Mouse (Mus musculus) myocyte (in vitro differentiated cells): ENCODE measurements around the gene Sash1. TPM values are rescaled to one million over a fixed set of nuclear protein-coding genes. Genes with fewer than 3 reads are reported as not detected.

Experiments used
- H3K27me3 ChIP-seq: one replicate; pipeline ENCODE4 v1.6.1; 2011; ENCODE audit not compliant: control insufficient read depth, insufficient read depth, insufficient read length
- H3K36me3 ChIP-seq: one replicate; pipeline ENCODE4 v1.6.1; 2011; ENCODE audit not compliant: control insufficient read depth, insufficient read depth
- H3K4me2 ChIP-seq: one replicate; pipeline ENCODE4 v1.6.1; 2011; ENCODE audit warnings: low read depth, control low read depth
- H3K4me3 ChIP-seq: one replicate; pipeline ENCODE4 v1.5.1; 2011; ENCODE audit warnings: mild to moderate bottlenecking, control low read depth, moderate library complexity
- H3K79me2 ChIP-seq: one replicate; pipeline ENCODE4 v1.6.1; 2011; ENCODE audit not compliant: control insufficient read depth, insufficient read depth
- H3ac ChIP-seq: one replicate; pipeline ENCODE4 v1.6.1; 2011; ENCODE audit not compliant: control insufficient read depth, insufficient read length
- CEBPB ChIP-seq: IDR thresholded peaks from 2 replicates; pipeline ENCODE4 v1.6.1; 2011; ENCODE audit warnings: mild to moderate bottlenecking, moderate library complexity; ENCODE audit not compliant: poor library complexity, insufficient read depth, severe bottlenecking
- E2F4 ChIP-seq: IDR thresholded peaks from one replicate; pipeline ENCODE4 v1.6.1; 2011; ENCODE audit warnings: mild to moderate bottlenecking, control low read depth, moderate library complexity; ENCODE audit not compliant: insufficient read depth
- MAX ChIP-seq: IDR thresholded peaks from one replicate; pipeline ENCODE4 v1.6.1; 2011; ENCODE audit warnings: low read depth, mild to moderate bottlenecking, control low read depth
- MYOD1 ChIP-seq, 3 experiments: IDR thresholded peaks; one replicate each; pipeline ENCODE4 v1.6.1; 2011; ENCODE audit warnings: control low read depth in 2 of 3, low read depth in 2 of 3, mild to moderate bottlenecking in 2 of 3, moderate library complexity in 1 of 3; ENCODE audit not compliant: insufficient read length in 2 of 3, control insufficient read depth in 1 of 3
- MYOG ChIP-seq, 3 experiments: IDR thresholded peaks; one replicate each; pipeline ENCODE4 v1.6.1; 2011; ENCODE audit warnings: control low read depth in 2 of 3, low read depth in 2 of 3, mild to moderate bottlenecking in 2 of 3; ENCODE audit not compliant: insufficient read length in 2 of 3, control insufficient read depth in 1 of 3, insufficient read depth in 1 of 3
- POLR2A ChIP-seq: IDR thresholded peaks from one replicate; pipeline ENCODE4 v1.6.1; 2011; ENCODE audit warnings: low read depth, mild to moderate bottlenecking, control low read depth, moderate library complexity; ENCODE audit not compliant: insufficient read length
- POLR2AphosphoS2 ChIP-seq: IDR thresholded peaks from one replicate; pipeline ENCODE4 v1.6.1; 2011; ENCODE audit warnings: low read depth, control low read depth; ENCODE audit not compliant: insufficient read length
- REST ChIP-seq: IDR thresholded peaks from one replicate; pipeline ENCODE4 v1.6.1; 2011; ENCODE audit warnings: mild to moderate bottlenecking, control low read depth, moderate library complexity; ENCODE audit not compliant: insufficient read depth, insufficient read length
- SRF ChIP-seq: IDR thresholded peaks from one replicate; pipeline ENCODE4 v1.6.1; 2011; ENCODE audit warnings: low read depth; ENCODE audit not compliant: control insufficient read depth, insufficient read length
- TCF12 ChIP-seq: IDR thresholded peaks from one replicate; pipeline ENCODE4 v1.6.1; 2011; ENCODE audit warnings: mild to moderate bottlenecking, control low read depth; ENCODE audit not compliant: poor library complexity, insufficient read depth, severe bottlenecking
- TCF3 ChIP-seq: IDR thresholded peaks from one replicate; pipeline ENCODE4 v1.6.1; 2011; ENCODE audit warnings: low read depth, control low read depth; ENCODE audit not compliant: insufficient read length
- USF1 ChIP-seq: IDR thresholded peaks from one replicate; pipeline ENCODE4 v1.6.1; 2011; ENCODE audit warnings: low read depth, mild to moderate bottlenecking, control low read depth, moderate library complexity
- polyA plus RNA-seq: library from polyadenylated mRNA; unstranded; fragments of >200 nt; fragmentation: generic; extraction: Trizol; gene quantifications from one replicate; pipeline ENCODE4 v1.2.1, GENCODE M21; 2012; ENCODE audit warnings: missing spikeins

The Sash1 gene
- polyA plus RNA-seq, 1 experiment = 1.9 TPM

- H3K27me3 ChIP-seq = no peaks in the 10 kb centered on the region
- H3K36me3 ChIP-seq = no peaks in the 10 kb centered on the region
- H3K4me3 ChIP-seq = no peak overlapping the region
- H3ac ChIP-seq = no peak overlapping the region
- no peak overlapping the region for H3K4me2 ChIP-seq
- no peak for TF ChIP-seq E2F4
- no peak for TF ChIP-seq MYOG (IDR thresholded peaks at IDR 0.05; ENCODE audit: control insufficient read depth in 1 of 3, insufficient read depth in 1 of 3, insufficient read length in 2 of 3, low read depth in 2 of 3)
- TF ChIP-seq REST = no peak
- no peaks in the 10 kb centered on the region for H3K79me2 ChIP-seq
These were observed 133.4 kb downstream of the Sash1 start for GRCm38 (mm10) chr10:8752436-8752835.

GRCm38 (mm10) chr10:8749537-8749936 is 136.3 kb downstream of the Sash1 start:
- Histone ChIP-seq H3K79me2 (no peaks in the 10 kb centered on the region), H3ac (no peak overlapping the region), H3K4me3 (no peak overlapping the region), H3K4me2 (no peak overlapping the region), H3K27me3 (no peaks in the 10 kb centered on the region), H3K36me3 (no peaks in the 10 kb centered on the region)
- TF ChIP-seq SRF = no peak
- TF ChIP-seq CEBPB = no peak
- no peak for TF ChIP-seq TCF3
- TF ChIP-seq REST = no peak
- no peak for TF ChIP-seq POLR2A
- TF ChIP-seq MYOD1 (IDR thresholded peaks at IDR 0.05; ENCODE audit: control insufficient read depth in 1 of 3, insufficient read length in 2 of 3, low read depth in 2 of 3) = no peak
- TF ChIP-seq TCF12 = no peak
- TF ChIP-seq E2F4 = no peak
- no peak for TF ChIP-seq MAX
- TF ChIP-seq MYOG (IDR thresholded peaks at IDR 0.05; ENCODE audit: control insufficient read depth in 1 of 3, insufficient read depth in 1 of 3, insufficient read length in 2 of 3, low read depth in 2 of 3) = no peak
- no peak for TF ChIP-seq POLR2AphosphoS2
- no peak for TF ChIP-seq USF1

GRCm38 (mm10) chr10:8747450-8748212 is 138.2 kb downstream of the Sash1 start:
- no peaks in the 10 kb centered on the region for H3K27me3 ChIP-seq
- no peaks in the 10 kb centered on the region for H3K79me2 ChIP-seq
- H3ac ChIP-seq = no peak overlapping the region
- H3K4me3 ChIP-seq = no peak overlapping the region
- H3K4me2 ChIP-seq = no peak overlapping the region
- no peaks in the 10 kb centered on the region for H3K36me3 ChIP-seq
- TF ChIP-seq TCF3 (no peak), REST (no peak), TCF12 (no peak), MYOD1 (IDR thresholded peaks at IDR 0.05; ENCODE audit: control insufficient read depth in 1 of 3, insufficient read length in 2 of 3, low read depth in 2 of 3) (no peak), POLR2AphosphoS2 (no peak), E2F4 (no peak)

- no peak overlapping the region for H3K4me2 ChIP-seq
- H3K27me3 ChIP-seq = no peaks in the 10 kb centered on the region
- H3K79me2 ChIP-seq = no peaks in the 10 kb centered on the region
- H3K4me3 ChIP-seq = no peak overlapping the region
- no peak overlapping the region for H3ac ChIP-seq
- H3K36me3 ChIP-seq = no peaks in the 10 kb centered on the region
- no peak for TF ChIP-seq POLR2AphosphoS2
- no peak for TF ChIP-seq TCF12
- no peak for TF ChIP-seq USF1
- no peak for TF ChIP-seq MYOD1 (IDR thresholded peaks at IDR 0.05; ENCODE audit: control insufficient read depth in 1 of 3, insufficient read length in 2 of 3, low read depth in 2 of 3)
- no peak for TF ChIP-seq TCF3
- TF ChIP-seq POLR2A = no peak
- no peak for TF ChIP-seq REST
- TF ChIP-seq E2F4 = no peak
- no peak for TF ChIP-seq MYOG (IDR thresholded peaks at IDR 0.05; ENCODE audit: control insufficient read depth in 1 of 3, insufficient read depth in 1 of 3, insufficient read length in 2 of 3, low read depth in 2 of 3)
These were observed 139.7 kb downstream of the Sash1 start for GRCm38 (mm10) chr10:8746082-8746696.

- Histone ChIP-seq H3K4me2 (no peak overlapping the region), H3K4me3 (no peak overlapping the region), H3K27me3 (no peaks in the 10 kb centered on the region), H3K36me3 (no peaks in the 10 kb centered on the region), H3K79me2 (no peaks in the 10 kb centered on the region), H3ac (no peak overlapping the region)
- TF ChIP-seq CEBPB (no peak), E2F4 (no peak), TCF12 (no peak), MYOD1 (IDR thresholded peaks at IDR 0.05; ENCODE audit: control insufficient read depth in 1 of 3, insufficient read length in 2 of 3, low read depth in 2 of 3) (no peak), SRF (no peak), MAX (no peak), USF1 (no peak), POLR2A (no peak), MYOG (IDR thresholded peaks at IDR 0.05; ENCODE audit: control insufficient read depth in 1 of 3, insufficient read depth in 1 of 3, insufficient read length in 2 of 3, low read depth in 2 of 3) (no peak), TCF3 (no peak), REST (no peak), POLR2AphosphoS2 (no peak)
These were observed 143.0 kb downstream of the Sash1 start for GRCm38 (mm10) chr10:8742872-8743271.
